Mouse (Mus musculus) CH12.LX (cell line): Measurements from ENCODE around the gene Setmar.

ENCODE experiments used
- CTCF ChIP-seq, 2 experiments: IDR thresholded peaks in 1 of 2; conservative IDR thresholded peaks in 1 of 2; 2 replicates each; pipeline ENCODE4 v1.5.1; 2011 to 2012; ENCODE audit warnings: low read depth in 2 of 2, low read length in 2 of 2, improper control_type of control experiment in 1 of 2, inconsistent platforms in 1 of 2, mild to moderate bottlenecking in 1 of 2, moderate library complexity in 1 of 2
- HCFC1 ChIP-seq: IDR thresholded peaks from 2 replicates; pipeline ENCODE4 v1.6.1; 2012; ENCODE audit warnings: low read depth, mild to moderate bottlenecking, inconsistent platforms, low read length, improper control_type of control experiment
- MAX ChIP-seq: IDR thresholded peaks from 2 replicates; pipeline ENCODE4 v1.6.1; 2011; ENCODE audit warnings: low read length, improper control_type of control experiment
- POLR2A ChIP-seq: IDR thresholded peaks from 2 replicates; pipeline ENCODE4 v1.6.1; 2011; ENCODE audit warnings: low read depth, mild to moderate bottlenecking, improper control_type of control experiment, low read length

DNA sequence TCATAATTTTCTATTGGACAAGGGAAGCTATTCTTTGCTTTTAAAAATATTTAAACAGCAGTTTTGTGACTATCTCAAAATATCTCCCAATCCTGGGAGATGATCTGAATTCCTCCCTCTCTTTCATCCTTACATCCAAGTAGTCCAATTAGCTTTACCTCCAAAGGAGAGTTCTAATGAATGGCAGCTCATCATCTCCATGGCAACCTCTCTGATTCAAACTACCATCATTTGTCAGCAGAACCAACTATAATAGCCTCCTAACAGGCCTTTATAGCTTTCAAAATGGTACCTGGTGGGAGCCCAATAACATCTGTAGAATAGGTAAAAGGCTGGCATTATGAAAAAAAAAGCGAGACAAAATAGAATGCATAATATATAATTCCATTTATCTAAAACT, 60.6 kb downstream of the Setmar start:
- TF ChIP-seq HCFC1 (no peak), MAX (no peak), CTCF (conservative IDR thresholded peaks at IDR 0.05 in 1 of 2, IDR thresholded peaks at IDR 0.05 in 1 of 2; ENCODE audit: low read depth in 2 of 2, low read length in 2 of 2) (no peak), POLR2A (no peak)
